Mouse (Mus musculus): ENCODE data around the gene Gtf3c5.

The Gtf3c5 gene

DNA sequence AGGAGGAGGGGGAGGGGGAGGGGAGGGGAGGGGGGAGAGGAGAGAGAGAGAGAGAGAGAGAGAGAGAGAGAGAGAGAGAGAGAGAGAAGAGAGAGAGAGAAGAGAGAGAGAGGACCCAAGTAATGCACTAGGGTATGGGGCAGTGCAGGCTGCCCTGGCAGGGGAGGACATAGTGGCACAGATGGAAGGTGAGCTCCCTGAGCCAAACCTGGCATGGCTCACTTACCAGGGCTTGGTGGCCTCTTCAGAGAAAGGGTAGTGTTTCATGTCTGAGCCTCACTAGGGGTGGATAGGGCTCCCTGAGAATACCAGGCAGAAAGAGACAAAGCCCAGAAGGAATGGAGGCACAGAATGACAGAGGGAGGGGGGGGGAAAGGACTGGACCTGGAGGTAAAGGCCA lies 19.7 kb downstream of the Gtf3c5 start:
- no peak for DNase-seq

DNA sequence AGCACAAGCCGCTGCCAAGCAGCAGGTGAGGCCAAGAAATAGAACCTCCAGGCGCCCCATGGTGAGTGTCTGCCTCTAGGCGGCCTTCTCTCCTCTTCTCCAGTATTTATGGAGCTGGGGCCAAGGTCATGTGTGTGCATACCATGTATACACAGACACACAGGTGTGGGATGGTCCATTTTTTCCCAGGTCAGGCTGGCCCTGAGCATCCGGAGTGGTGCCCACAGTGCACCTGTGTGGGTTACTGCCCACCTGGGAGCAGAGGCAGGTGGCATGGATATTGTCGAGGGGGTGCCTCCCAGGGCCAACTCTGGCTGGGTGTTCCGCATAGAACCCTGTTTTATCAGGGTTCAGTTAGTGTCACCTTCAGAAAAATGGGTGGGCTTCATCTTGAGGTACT lies 20.2 kb downstream of the Gtf3c5 start, which contains the start of gene Cel:
Gene Cel, minus strand, starts transcription at position 101 of the 400 bp plus-strand sequence.
- DNase-seq, result no peak

DNA sequence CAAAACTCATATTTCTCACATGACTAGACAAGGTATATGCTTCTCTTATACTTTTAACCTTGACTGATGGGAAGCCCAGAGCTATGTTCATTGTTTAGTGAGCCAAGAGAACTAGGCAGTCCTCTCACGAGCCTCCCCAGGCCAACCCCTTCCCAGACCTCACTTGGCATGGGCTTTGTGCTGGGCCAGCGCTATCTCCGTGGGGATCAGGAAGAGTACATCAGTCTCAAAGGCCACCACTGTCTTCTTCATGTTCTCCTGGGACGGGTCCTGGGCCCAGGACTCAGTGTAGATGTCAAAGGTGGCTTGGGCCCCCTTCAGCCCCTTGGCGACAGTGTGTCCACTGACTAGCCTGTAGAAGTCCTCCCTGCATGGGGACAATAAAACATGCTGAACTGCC lies 26.1 kb downstream of the Gtf3c5 start:
- no peak for DNase-seq

DNA sequence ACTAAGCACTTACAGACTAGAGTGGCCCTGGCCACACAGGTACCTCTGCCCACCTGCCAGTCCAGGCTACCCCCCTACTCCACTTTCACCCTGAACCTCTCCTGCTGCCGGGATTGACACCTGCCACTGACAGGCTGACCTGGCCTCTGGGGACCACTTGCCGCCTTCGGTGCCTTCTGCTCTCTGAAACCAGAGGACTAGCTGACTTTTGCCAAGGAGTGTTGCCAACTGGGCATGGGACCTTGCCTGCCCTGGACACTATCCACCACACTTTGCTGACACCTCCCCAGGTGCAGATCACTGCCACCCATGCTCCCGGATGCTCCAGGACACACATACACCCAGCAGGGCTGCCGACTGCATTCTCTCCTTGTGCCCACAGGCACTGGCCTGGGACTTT lies 31.2 kb downstream of the Gtf3c5 start:
- DNase-seq, result no peak

DNA sequence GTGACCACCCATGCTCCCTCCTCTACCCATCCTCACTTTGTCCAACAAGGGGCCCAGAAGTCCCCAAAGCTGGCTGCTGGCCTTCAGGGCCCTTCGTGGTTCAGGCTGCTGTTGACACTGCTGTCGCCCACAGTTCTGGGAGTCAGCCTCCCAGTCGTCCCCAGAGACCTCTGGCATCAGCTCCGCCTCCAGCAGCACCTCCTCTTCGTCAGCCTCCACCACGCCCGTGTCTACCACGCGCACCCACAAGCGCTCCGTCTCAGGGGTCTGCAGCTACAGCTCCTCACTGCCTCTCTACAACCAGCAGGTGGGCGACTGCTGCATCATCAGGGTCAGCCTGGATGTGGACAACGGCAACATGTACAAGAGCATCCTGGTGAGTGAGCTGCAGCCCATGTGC lies 34.4 kb downstream of the Gtf3c5 start:
- peak; percentile 93 for DNase-seq

DNA sequence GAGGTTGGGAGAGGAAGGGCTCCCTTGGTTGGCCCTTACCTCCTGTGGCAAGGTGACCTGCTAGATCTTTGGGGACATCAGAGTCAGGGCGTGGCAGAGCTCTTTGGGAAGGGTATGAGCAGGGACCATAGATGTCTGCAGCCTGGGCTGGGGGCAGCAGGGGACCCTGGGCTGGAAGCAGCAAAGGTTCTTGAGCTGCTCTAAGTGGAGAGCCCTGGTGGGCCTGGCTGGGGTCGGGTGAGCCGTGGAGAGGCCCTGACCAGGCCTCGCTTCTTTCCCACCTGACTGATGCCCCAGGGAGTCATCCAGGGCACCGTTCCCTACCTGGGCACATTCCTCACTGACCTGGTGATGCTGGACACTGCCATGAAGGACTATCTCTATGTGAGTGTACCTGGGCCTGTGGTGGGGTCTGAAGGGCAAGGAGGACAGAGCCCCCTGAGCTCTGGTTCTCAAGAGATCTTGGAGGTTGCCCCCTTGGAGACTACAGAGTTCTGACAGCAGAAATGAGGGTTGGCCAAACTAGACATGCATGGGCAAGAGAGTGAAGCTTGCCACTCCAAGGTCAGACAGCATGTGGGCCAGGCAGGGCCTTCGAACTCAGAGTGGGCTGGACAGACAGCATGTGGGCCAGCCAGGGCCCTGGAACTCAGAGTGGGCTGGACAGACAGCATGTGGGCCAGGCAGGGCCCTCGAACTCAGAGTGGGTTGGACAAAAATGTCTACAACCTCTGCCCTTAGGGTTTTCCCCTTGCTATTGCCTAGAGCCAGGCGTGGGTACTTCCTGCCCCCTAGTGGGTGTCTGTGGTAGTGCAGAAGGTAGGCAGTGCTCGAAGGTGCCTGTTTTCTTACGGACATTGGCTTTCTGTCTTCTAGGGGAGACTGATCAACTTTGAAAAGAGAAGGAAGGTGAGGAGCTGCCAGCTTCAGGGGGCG lies 36.0 kb downstream of the Gtf3c5 start:
- peak; percentile 95 for DNase-seq

DNA sequence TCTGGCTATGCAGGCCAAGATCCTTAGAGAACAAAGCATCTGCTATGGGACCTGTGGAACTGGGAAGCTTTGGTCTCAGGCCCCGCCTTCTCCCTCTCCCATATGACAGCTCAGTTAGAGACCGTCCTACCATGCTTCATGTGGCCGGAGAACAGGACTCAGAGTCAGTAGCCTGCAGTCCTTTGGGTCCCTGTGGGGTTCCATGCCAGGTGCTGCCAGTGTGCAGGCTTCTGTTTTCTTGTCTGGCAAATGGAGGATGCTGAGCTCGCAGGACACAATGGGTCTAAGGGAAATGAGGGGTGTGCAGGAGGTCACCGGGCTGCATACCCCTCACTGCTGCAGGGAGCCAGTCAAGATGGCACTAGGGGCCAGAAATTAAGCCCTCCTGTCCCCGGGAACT lies 37.0 kb downstream of the Gtf3c5 start:
- no peak for DNase-seq

DNA sequence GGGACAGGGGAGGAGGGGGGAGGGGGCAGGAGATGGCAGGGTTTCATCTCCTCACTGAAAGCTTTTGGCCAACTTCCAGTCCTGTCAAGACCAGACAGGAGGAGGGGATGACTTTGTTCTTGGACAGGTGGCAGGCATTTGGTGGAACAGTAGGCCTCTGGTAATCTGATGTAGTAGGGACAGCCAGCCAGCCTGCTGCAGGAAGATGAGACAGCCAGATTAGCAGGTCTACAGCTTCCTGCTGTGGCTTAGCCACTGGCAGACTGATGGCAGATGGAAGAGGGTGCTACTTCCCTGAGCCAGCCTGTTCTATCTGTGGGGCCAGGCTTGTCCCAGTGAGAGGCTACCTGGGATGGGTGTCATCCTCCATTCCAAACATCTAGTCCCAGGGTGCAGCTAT lies 37.6 kb downstream of the Gtf3c5 start:
- no peak for DNase-seq

DNA sequence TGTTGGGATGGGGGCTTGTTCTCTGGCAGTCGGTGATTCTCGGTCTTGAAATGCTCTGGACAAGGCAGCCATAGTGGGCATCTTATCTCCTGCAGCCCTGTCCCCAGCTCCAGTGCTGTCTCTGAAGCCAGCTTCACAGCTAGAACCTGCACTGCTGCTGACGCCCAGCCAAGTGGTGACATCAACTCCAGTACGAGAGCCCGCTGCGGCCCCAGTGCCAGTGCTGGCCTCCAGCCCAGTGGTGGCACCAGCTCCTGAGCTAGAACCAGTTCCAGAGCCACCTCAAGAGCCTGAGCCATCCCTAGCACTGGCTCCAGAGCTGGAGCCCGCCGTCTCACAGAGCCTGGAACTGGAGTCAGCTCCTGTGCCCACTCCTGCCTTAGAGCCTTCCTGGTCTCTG lies 39.7 kb downstream of the Gtf3c5 start:
- no peak for DNase-seq

DNA sequence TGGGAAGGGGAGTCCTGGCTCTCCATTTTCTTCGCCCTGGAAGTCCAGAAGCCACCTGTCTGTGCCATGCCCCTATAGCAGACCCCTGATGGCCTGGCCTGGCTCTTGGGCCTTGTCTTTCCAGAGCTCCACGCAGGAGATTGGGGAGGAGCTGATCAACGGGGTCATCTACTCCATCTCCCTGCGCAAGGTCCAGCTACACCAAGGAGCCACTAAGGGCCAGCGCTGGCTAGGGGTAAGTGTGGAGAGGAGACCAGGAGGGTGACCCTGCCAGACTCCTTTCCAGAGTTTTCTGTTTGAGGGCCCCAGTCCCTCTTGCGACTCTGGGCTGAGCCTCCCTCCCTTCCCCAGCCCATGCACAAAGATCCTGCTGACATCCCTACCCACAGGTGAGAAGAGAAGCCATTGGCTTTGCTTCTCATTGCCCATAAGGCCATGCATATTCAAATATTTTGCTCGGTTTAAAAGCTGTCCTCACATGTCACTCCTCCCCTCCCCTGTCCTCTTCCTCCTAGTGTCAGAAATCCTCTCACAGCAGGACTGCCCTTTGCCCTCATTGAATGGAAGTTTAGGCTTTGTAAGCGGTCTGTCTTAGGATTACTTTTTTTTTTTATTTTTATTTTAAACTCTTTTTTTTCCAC lies 42.8 kb downstream of the Gtf3c5 start:
- peak; percentile 92 for DNase-seq

DNA sequence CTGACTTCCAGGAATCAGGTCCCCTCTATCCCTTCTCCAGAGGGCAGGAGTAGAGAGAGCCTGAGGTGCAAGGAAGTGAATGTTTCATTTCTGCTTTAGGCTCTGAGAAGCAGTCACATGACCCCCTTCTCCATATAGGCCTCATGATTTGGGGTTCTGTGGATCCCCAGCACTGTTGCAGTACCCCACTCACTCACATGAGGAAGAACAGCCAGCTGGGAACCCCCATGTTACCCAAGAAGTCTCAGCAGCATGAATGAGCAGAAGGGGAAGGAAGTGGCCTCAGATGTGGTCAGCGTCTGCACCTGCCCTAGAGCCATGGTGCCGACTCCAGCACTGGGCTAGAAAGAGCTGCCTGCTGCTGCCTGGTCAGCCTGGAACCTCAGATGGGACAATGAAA lies 43.6 kb downstream of the Gtf3c5 start:
- peak; percentile 99 for DNase-seq

DNA sequence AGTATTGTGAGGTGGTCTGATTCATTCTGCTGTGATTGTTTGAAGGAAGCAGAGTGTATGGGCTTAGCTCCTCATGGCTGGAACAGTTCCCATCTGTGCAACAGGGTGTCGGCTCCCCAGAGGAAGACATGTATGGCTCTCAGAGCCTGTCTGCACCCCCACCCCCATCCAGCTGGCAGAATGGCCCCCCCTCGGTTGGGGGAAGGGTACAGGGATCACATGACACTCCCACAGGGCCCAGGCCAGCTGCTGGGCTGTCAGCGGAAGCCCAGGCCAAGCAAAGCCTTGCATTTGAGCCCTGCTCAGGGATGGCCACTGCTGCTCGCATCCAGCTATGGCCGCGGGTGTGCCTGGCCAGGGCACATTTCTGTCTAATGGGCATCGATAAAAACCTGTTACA lies 44.3 kb downstream of the Gtf3c5 start:
- peak; percentile 99 for DNase-seq

DNA sequence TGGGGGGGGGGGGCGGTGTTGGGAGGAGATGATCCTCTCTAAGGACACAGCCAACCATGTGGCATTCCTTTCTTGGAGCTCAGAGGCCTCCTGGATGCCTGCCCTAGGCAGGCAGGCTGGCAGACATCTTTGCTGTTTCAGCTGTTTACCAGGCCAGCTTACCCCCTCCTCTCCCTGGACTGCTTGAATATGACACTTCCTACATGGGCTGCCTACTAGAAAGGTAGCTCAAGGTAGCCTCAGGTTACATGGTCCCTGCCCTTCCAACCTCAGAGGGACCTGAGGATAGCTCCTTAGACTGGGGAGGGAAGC lies 44.8 kb downstream of the Gtf3c5 start:
- no peak for DNase-seq

DNA sequence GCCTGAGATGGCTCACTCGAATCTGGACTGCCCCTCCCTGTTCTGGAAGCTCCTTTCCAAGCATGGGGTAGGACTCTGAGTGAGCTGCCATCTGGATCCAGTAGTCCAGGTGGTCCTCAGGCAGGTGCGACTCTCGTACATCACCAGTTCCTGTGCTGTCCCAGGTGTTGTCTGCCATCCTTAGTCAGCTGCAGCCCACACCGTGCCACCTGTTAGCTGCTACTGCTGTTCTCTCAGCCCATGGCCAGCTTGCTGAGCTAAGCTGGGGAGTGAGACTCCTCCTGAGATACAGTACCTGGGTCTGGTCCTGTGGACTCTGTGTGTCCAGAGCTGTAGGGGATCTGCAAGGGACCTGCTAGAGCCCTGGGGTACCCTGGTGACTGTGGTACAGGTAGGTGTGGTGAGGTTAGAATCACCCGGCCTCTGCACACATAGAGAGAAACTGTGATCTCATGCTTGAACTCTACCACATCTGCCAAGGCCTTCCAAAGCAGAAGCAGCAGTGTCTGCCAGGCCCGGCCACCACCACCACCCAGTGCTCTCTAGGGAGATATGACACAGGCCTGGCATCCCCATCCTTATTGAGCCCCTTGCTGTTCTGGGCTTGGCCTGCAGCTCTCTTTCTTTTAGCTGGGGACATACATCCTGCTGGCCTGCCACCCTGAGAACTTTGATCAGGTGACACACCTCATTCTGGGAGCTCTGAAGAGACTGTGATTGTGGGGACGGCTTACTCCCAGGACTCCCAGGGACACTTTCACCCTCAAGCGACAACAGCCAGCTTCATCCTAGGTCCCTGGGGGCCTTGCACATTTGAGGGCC lies 45.3 kb downstream of the Gtf3c5 start:
- DNase-seq, result peak; percentile 95

DNA sequence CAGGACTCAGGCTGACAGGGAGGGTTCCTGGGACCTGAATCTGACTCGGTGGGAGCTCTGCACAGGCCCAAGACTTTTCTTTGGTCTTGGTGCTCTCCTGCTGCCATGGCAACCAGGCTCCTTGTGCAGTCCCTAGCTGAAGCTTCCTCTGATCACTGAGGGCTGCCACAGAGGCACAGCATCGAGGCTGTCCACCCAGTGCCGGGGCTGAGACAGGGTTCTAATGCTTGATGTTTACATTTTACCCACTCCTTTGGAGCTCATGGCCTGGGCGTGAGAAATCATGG lies 46.0 kb downstream of the Gtf3c5 start:
- no peak for DNase-seq

DNA sequence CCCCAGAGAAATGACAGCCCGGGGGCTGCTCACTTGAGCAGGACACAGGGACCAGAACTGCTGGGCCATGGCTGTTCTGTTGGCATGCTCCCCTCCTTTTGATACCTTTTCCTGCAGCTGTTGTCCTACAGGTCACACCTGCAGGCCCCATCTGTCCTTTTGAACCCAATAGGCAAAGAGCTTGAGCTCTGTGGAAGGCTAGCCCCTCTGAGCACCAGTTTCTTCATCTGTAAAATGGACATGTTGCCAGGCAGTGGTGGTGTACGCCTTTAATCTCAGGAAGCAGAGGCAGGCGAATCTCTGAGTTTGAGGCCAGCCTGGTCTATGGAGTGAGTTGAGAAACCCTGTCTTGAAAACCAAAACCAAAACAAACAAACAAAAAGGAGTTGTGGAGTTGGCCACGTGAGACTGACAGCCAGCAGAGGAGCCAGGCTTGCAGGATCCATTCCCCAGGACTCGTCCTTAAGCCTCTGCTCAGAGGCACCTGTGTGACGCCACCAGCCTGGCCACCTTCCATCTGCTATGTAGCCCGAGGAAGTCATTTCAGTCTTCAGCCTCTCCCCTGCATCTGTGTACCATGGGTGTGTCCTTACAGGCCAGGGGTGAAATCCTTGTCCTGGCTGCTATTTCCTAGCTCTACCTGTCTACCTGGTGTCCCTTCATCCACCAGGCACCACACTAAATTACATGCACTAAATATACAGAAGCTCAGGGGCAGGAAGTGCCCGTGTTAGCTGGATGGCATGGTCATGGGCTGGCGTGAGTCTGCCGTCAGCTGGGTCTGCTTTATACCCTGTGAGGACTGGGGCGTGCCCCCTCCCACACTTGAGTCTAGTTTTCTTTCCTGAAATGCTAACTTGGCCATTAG lies 46.6 kb downstream of the Gtf3c5 start:
- DNase-seq, result peak; percentile 92

DNA sequence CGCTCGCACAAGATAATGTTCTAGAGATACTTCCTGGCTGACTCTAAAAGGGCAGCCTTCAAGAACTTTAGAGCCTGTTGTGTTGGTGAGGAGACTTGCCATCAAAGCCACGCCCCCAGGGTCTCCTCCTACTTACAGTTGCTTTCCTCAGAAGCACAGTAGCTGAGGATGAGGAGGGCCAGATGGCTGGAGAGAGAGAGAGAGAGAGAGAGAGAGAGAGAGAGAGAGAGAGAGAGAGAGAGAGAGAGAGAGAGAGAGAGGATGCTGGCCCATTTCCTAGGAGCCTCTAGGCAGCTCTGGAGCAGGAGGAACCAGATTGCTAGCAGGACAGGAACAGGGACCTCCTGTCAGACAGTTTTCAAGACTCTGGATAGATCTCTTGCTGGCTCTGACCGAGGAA lies 47.4 kb downstream of the Gtf3c5 start:
- DNase-seq, result peak; percentile 95

DNA sequence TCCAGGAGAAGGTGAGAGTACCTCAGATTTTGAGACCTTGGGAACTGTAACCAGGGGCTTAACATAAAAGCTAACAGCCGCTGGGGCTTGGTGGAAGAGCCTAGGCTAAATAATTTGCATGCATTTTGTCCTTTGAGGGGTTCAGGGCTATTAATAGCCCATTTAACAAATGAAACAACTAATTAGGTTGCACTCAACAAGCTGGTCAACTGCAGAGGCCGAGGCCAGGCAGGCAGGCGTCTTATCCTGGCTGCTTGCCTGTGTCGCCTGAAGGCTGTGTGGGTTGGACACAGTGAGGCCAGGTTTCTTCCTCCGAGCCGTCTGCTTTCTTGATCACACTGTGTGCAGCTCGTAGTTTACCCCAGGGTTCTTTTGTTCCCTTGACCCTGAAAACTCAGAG lies 47.9 kb downstream of the Gtf3c5 start:
- DNase-seq, result peak; percentile 93

DNA sequence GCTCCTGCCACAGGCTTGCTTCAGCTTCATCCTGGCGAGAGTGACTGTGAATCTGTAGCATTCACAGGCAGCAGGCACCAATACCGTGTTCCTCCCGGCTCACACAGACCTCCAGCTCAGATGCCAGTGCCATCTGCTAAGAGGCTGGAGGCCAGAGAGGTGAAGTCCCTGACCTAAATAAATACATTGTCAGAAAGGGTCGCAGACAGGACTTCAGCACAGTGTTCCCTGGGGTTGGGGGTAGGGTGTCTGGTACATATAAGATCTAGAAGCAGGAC lies 48.3 kb downstream of the Gtf3c5 start:
- DNase-seq, result peak; percentile 93

DNA sequence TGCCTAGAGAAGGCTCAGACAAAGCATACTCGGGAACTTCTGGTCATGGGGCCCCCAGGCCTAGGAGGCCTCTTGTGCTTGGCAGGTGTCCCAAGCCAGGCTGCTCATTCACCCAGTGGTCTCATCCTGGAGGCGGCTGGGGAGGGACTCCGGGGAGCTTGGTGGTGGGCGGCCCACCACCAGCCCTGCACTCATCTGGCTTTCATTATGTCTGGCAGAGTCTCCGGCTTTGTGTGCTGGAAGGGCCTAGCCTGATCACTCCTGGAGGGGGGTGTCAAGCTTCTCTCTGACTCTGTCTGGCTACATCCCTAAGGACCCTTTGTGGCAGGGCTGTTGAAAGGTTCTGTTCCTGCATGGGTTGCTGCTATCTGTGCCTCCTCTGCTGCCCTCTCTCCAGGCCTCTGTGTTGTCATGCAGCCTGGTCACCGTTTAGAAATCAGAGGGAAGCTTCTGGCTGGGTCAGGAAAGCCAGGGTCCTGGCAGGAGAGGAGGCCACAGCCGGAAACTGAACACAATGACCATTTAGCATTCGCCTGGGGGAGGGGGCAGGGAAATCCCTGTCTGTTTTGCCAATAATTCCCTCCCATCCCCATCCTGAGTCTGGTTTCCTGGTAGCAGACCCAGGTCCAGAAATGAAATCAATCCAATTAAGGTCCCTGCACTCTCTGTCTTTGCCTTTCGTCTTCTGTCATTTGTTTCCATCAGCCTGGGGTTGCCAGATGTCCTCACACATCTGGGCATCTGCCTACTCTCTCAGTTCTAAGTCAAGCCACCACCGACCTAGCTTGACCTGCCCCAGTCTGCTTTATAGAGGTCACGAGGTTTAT lies 48.9 kb downstream of the Gtf3c5 start:
- peak; percentile 98 for DNase-seq

DNA sequence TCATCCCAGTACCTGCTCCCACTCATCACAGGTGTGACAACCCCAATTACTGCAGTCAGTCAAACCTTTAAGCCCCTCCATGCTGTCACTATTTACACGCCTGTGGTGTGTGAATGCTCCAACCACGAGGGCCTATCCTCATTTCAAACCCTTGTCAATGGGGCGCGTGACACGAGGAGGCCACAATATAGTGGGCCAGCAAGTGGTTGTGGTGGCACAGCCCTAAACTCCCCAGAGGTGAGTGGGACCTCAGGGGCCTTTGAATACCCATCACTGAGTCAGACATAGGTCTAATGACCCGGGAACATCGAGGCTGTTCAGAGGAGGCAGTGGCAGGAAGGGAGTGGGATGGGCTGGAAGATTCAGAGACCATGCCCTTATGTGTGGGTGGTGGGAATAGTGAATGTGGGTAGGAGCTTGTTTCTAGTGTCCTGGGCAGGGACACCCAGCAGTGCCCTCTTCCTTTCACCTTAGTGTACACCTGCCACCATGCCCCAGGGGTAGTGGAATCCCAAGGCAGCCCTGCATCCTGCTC lies 49.6 kb downstream of the Gtf3c5 start:
- peak; percentile 94 for DNase-seq

Data from heart, adult 11 months (tissue).